Mouse (Mus musculus): Measurements from ENCODE around the gene Asic2. TPM values are rescaled to one million over a fixed set of nuclear protein-coding genes. Genes with fewer than 3 reads are reported as not detected.

Asic2 gene
- polyA plus RNA-seq, 1 experiment from 2014 or later: 0.65 TPM

GRCm38 (mm10) chr11:81518001-81518955 lies 450.0 kb downstream of the Asic2 start:
- Histone ChIP-seq H3K27ac (no peak overlapping the region), H3K9ac (no peak overlapping the region), H3K4me1 (peaks cover 28% of the 10 kb centered on the region), H3K36me3 (no peaks in the 10 kb centered on the region), H3K27me3 (peaks cover 28% of the 10 kb centered on the region), H3K4me3 (no peak overlapping the region), H3K9me3 (no peaks in the 10 kb centered on the region), H3K4me2 (replicated peaks) (no peak overlapping the region; the same call in 1 of the 2 replicates)
- 28% methylated on average over 14 of the region's 14 CpGs for WGBS
- peak; percentile 44; the same call in 1 of the 2 replicates for ATAC-seq (ENCODE audit: low FRiP score, low read depth)

DNA sequence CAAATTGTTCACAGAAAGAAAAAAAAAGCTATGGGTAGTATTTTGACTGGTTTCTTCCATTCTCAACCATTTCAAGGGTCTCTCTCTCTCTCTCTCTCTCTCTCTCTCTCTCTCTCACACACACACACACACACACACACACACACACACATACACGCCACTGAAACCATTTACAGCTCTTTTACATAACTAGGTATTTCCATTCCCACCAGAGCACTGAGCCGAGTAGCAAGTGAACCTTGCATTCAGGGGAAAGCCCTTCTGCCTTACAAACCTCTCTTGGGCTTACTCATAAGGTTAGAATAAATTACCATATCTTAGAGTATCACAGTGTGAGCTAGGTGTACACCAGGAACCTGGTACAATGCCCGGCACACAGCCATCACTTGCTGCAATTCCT lies 452.5 kb downstream of the Asic2 start:
- WGBS: 66% methylated on average over 3 of the region's 3 CpGs
- Histone ChIP-seq H3K9me3 (no peaks in the 10 kb centered on the region), H3K4me1 (peaks cover 38% of the 10 kb centered on the region), H3K27me3 (peaks cover 31% of the 10 kb centered on the region; the same call in 1 of the 2 replicates), H3K27ac (no peak overlapping the region), H3K4me2 (replicated peaks) (no peak overlapping the region), H3K9ac (no peak overlapping the region), H3K4me3 (no peak overlapping the region), H3K36me3 (no peaks in the 10 kb centered on the region)
- ATAC-seq (ENCODE audit: low FRiP score, low read depth): no peak

GRCm38 (mm10) chr11:81512434-81512833 lies 455.8 kb downstream of the Asic2 start:
- WGBS: 82% methylated on average over 10 of the region's 10 CpGs
- Histone ChIP-seq H3K4me2 (replicated peaks) (no peak overlapping the region), H3K27me3 (peaks cover 24% of the 10 kb centered on the region), H3K9me3 (no peaks in the 10 kb centered on the region), H3K36me3 (no peaks in the 10 kb centered on the region), H3K4me1 (peaks cover 41% of the 10 kb centered on the region), H3K4me3 (no peak overlapping the region), H3K9ac (no peak overlapping the region), H3K27ac (no peak overlapping the region)
- ATAC-seq (ENCODE audit: low FRiP score, low read depth): no peak

DNA sequence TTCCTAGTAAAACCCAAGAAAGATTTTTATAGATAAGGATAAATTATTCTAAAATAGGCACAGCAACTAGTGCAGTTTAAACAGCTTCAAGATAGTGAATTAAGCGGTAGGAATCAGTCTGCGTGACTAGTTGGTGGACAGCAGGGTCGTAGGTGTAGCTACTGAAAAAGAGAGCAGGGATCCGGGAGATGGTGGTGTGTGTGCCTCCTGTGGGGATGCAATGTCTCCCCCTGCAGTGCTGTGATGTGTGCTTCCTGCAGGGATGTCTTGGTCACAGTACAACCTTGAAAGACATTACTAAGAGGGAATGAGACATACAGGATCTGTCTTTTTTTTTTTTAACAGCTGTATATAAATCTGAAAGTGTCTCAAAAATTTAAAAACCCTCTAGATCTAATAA lies 456.9 kb downstream of the Asic2 start:
- no peak overlapping the region for H3K9ac ChIP-seq
- 60% methylated on average over 4 of the region's 4 CpGs for WGBS
- ATAC-seq (ENCODE audit: low FRiP score, low read depth): no peak
- H3K27ac ChIP-seq: no peak overlapping the region
- H3K4me3 ChIP-seq: no peak overlapping the region
- peaks cover 19% of the 10 kb centered on the region for H3K27me3 ChIP-seq
- no peaks in the 10 kb centered on the region for H3K36me3 ChIP-seq
- H3K4me1 ChIP-seq: peaks cover 41% of the 10 kb centered on the region
- H3K9me3 ChIP-seq: no peaks in the 10 kb centered on the region
- no peak overlapping the region for H3K4me2 ChIP-seq (replicated peaks)

DNA sequence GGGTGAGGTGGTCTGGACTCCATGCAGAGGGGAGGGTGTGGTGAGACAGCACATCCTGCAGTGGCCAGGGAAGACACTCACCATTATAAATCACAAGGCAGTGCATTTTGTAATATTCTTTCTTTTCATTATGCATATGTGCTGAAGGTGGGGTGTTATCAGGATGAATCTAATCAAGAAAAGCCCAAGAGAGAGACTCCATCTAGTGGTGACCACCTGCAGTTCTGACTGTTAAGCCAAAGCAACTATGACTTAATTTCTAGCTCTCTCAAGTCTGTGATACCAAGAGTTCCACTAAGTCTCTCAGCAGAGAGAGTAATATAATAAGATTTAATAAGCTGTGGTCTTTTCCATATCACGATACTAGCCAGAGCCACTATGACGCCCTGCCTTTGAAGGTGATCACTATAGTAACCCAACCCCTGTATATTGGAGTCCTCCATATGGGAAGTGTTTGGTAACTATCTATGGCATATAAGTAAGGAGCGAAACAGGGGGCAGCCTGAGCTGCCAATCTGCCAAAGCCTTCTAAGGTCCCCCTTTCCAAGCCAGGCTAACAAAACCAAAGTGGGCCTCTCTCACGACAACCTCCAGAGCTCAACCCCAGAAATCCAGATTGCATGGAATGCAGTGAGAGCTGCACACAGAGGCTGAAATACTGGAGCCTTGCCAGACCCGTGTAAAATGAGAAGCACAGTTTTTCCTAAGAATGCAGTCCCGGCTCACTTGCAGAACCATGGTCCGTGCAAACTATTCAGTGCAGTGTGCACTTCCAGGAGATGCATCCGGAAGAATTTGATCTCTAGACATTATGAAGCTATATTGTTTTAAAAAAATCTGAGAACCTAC lies 459.6 kb downstream of the Asic2 start:
- no peak overlapping the region for H3K9ac ChIP-seq
- ATAC-seq (ENCODE audit: low FRiP score, low read depth): peak; percentile 78
- H3K27me3 ChIP-seq: peaks cover 14% of the 10 kb centered on the region; the same call in 1 of the 2 replicates
- H3K4me2 ChIP-seq (replicated peaks): 0 out of 2 replicates have a peak overlapping the region, but pooled peaks have one; percentile 11
- peaks cover 38% of the 10 kb centered on the region for H3K4me1 ChIP-seq
- no peaks in the 10 kb centered on the region for H3K9me3 ChIP-seq
- no peaks in the 10 kb centered on the region for H3K36me3 ChIP-seq
- peak overlapping the region; percentile 10; the same call in 1 of the 2 replicates for H3K27ac ChIP-seq
- no peak overlapping the region for H3K4me3 ChIP-seq
- 26% methylated on average over 8 of the region's 8 CpGs for WGBS

- no peaks in the 10 kb centered on the region for H3K36me3 ChIP-seq
- no peak for ATAC-seq (ENCODE audit: low FRiP score, low read depth)
- H3K27ac ChIP-seq: 0 out of 2 replicates have a peak overlapping the region, but pooled peaks have one; percentile 1
- no peak overlapping the region for H3K9ac ChIP-seq
- H3K27me3 ChIP-seq: peaks cover under 1% of the 10 kb centered on the region; the same call in 1 of the 2 replicates
- 61% methylated on average over 8 of the region's 8 CpGs for WGBS
- peaks cover 30% of the 10 kb centered on the region for H3K4me1 ChIP-seq
- H3K4me3 ChIP-seq: no peak overlapping the region
- H3K9me3 ChIP-seq: no peaks in the 10 kb centered on the region
- H3K4me2 ChIP-seq (replicated peaks): no peak overlapping the region
These were observed 463.3 kb downstream of the Asic2 start for GRCm38 (mm10) chr11:81504791-81505430.

GRCm38 (mm10) chr11:81501473-81502246 lies 466.6 kb downstream of the Asic2 start:
- no peak overlapping the region for H3K4me3 ChIP-seq
- no peak overlapping the region for H3K4me2 ChIP-seq (replicated peaks)
- H3K36me3 ChIP-seq: no peaks in the 10 kb centered on the region
- no peak for ATAC-seq (ENCODE audit: low FRiP score, low read depth)
- 0 out of 2 replicates have a peak, but pooled peaks cover 4% of the 10 kb centered on the region for H3K27me3 ChIP-seq
- H3K4me1 ChIP-seq: peaks cover 31% of the 10 kb centered on the region
- H3K27ac ChIP-seq: no peak overlapping the region
- 36% methylated on average over 14 of the region's 14 CpGs for WGBS
- no peaks in the 10 kb centered on the region for H3K9me3 ChIP-seq
- no peak overlapping the region for H3K9ac ChIP-seq

DNA sequence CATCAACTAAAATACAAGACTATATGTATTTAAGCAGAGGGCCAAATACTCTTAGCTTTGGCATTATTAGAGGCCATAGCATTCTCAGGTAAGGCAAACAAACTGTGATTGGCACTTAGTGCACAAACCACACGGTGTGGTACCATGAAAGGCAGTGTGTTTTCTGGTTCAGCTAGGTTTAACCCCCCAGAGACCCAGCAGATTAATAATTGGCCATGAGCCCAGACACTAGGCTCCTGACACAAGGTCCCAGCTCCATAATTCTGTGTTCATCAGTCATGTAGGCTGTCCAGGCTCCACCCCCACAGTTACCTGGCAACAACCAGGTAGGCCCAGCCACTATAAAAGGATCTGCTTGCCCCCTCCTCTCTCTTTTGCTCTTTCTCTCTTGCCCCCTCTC lies 469.3 kb downstream of the Asic2 start:
- H3K27ac ChIP-seq: no peak overlapping the region
- no peaks in the 10 kb centered on the region for H3K9me3 ChIP-seq
- WGBS: 55% methylated on average over 1 of the region's 1 CpGs
- no peak overlapping the region for H3K4me3 ChIP-seq
- no peak for ATAC-seq (ENCODE audit: low FRiP score, low read depth)
- no peaks in the 10 kb centered on the region for H3K36me3 ChIP-seq
- 0 out of 2 replicates have a peak, but pooled peaks cover 13% of the 10 kb centered on the region for H3K27me3 ChIP-seq
- H3K9ac ChIP-seq: no peak overlapping the region
- no peak overlapping the region for H3K4me2 ChIP-seq (replicated peaks)
- H3K4me1 ChIP-seq: peaks cover 26% of the 10 kb centered on the region

DNA sequence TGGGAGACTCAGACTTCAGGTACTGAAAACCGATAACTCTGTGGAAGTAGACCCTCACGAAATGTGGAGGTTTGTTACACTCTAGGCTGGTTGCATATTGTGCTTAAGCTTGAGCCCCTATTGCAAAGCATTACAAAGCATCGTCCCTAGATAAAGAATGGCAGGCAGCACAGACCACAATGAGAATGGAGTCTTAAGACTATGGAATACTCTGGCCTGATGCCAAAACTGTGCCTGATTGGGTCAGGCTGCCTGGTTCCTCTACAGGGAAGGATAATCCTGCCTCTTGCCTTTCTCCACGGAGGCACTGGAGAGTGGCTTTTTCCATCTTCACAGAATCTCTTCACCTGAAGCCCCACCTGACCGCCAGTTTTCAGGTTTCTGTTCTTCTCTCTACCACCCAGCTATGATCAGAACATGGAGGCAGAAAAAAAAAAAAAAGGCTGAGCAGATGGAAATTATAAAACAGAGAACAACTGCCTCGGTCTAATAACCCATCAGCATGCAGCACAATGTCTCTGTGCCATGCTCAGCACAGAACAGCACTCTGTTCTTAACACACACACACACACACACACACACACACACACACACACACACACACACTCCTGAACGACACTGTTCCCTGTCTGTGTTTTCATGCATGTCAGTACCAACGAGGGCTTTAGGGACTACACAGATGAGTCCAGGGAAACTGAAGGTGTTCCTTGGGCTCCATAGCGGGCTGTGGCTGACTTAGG lies 470.4 kb downstream of the Asic2 start:
- Histone ChIP-seq H3K27ac (no peak overlapping the region), H3K36me3 (no peaks in the 10 kb centered on the region), H3K4me2 (replicated peaks) (no peak overlapping the region), H3K4me1 (peaks cover 25% of the 10 kb centered on the region), H3K4me3 (no peak overlapping the region), H3K27me3 (0 out of 2 replicates have a peak, but pooled peaks cover 13% of the 10 kb centered on the region), H3K9me3 (no peaks in the 10 kb centered on the region), H3K9ac (no peak overlapping the region)
- whole genome bisulfite sequencing: 62% methylated on average over 9 of the region's 9 CpGs
- no peak for ATAC-seq (ENCODE audit: low FRiP score, low read depth)

- H3K27me3 ChIP-seq: 0 out of 2 replicates have a peak, but pooled peaks cover 13% of the 10 kb centered on the region
- H3K9ac ChIP-seq: no peak overlapping the region
- H3K36me3 ChIP-seq: no peaks in the 10 kb centered on the region
- no peak for ATAC-seq (ENCODE audit: low FRiP score, low read depth)
- WGBS: 36% methylated on average over 1 of the region's 1 CpGs
- H3K27ac ChIP-seq: no peak overlapping the region
- no peak overlapping the region for H3K4me2 ChIP-seq (replicated peaks)
- no peak overlapping the region for H3K4me3 ChIP-seq
- no peaks in the 10 kb centered on the region for H3K9me3 ChIP-seq
- H3K4me1 ChIP-seq: peaks cover 25% of the 10 kb centered on the region
These were observed 471.8 kb downstream of the Asic2 start for GRCm38 (mm10) chr11:81496446-81496845.
